Mouse (Mus musculus) hindbrain, embryonic 16.5 days (tissue): ENCODE data around the gene Tspan14. TPM values are rescaled to one million over a fixed set of nuclear protein-coding genes. Genes with fewer than 3 reads are reported as not detected.

Experiments
- ATAC-seq: fragments of 200-750 bp; cut with Nextera tagmentation; 2 replicates; pipeline ENCODE4 v1.8.0; 2017; ENCODE audit warnings: moderate TSS enrichment, moderate library complexity
- H3K27ac ChIP-seq: fragments of 300-500 bp; sonication (generic); 2 replicates; pipeline ENCODE4 v1.5.1; 2014; ENCODE audit warnings: low read depth, mild to moderate bottlenecking, control low read depth, low read length, moderate library complexity
- H3K27me3 ChIP-seq: fragments of 300-500 bp; sonication (generic); replicated peaks from 2 replicates; pipeline ENCODE4 v1.6.1; 2014; ENCODE audit warnings: low read length; ENCODE audit not compliant: control insufficient read depth, insufficient read depth
- H3K36me3 ChIP-seq: fragments of 300-500 bp; sonication (generic); 2 replicates; pipeline ENCODE4 v1.6.1; 2014; ENCODE audit warnings: mild to moderate bottlenecking, low read length, moderate library complexity, mixed read lengths; ENCODE audit not compliant: control insufficient read depth, insufficient read depth
- H3K4me1 ChIP-seq: fragments of 300-500 bp; sonication (generic); 2 replicates; pipeline ENCODE4 v1.6.1; 2014; ENCODE audit warnings: low read depth, low read length; ENCODE audit not compliant: control insufficient read depth, insufficient read depth
- H3K4me2 ChIP-seq: fragments of 300-500 bp; sonication (generic); 2 replicates; pipeline ENCODE4 v1.6.1; 2014; ENCODE audit warnings: mild to moderate bottlenecking, low read length, control low read depth, moderate library complexity
- H3K4me3 ChIP-seq: fragments of 300-500 bp; sonication (generic); 2 replicates; pipeline ENCODE4 v1.5.1; 2014; ENCODE audit warnings: mild to moderate bottlenecking, low read length, control low read depth, moderate library complexity
- H3K9ac ChIP-seq: fragments of 300-500 bp; sonication (generic); 2 replicates; pipeline ENCODE4 v1.6.1; 2014; ENCODE audit warnings: low read depth, mild to moderate bottlenecking, control low read depth, low read length, moderate library complexity
- H3K9me3 ChIP-seq: fragments of 300-500 bp; sonication (generic); 2 replicates; pipeline ENCODE4 v1.6.1; 2014; ENCODE audit warnings: mild to moderate bottlenecking, low read length, moderate library complexity; ENCODE audit not compliant: control insufficient read depth
- WGBS: fragments of 180-500 bp; shearing (Covaris S2); extraction: QIAGEN DNeasy Blood & Tissue Kit; methylation state at CpG from one replicate; pipeline ENCODE4 v1.1.7; 2014; 5-methylcytosine and 5-hydroxymethylcytosine counted together
- polyA plus RNA-seq: library from polyadenylated mRNA; unstranded; fragments of >200 nt; fragmentation: Nextera tagmentation; extraction: Ambion mirVana; gene quantifications from 2 replicates; pipeline ENCODE4 v1.2.1, GENCODE M21; 2015

The Tspan14 gene
- 52.5 and 60.6 TPM in 2 replicates for polyA plus RNA-seq

DNA sequence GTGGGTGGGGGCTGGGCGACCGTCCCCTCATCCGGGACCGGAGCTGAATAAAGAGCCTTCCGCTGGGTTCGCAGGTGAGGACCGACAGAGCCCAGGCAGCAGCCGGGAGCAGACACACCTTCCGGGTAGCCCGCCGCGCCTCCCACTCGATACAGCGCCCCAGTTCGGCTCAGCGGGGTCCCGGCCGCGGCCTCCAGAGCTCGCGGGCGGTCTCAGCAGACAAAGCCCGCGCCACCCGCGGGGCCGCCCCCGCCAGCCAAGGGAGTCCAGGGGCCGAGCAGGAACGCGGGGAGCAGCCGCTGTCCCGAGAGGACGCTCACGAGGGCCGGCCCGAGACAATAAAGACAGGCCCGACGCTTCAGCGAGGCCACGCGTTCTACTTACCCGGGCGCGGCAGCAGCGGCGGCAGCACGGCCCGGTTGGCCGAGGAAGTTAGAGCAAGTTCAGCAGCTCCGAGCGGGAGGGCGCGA lies at the start of gene Tspan14:
Tspan14 (minus strand) TSS at position 416 of the 470 bp plus-strand sequence.
- H3K27me3 ChIP-seq: no peaks in the 10 kb centered on the region
- peak within 1 kb of the TSS; percentile 82 for H3K27ac ChIP-seq
- peaks cover 15% of the 10 kb centered on the region for H3K4me1 ChIP-seq
- H3K4me2 ChIP-seq: peak within 1 kb of the TSS; percentile 94
- no peaks in the 10 kb centered on the region for H3K9me3 ChIP-seq
- peak within 1 kb of the TSS; percentile 63 for H3K4me3 ChIP-seq
- H3K36me3 ChIP-seq: no peaks in the 10 kb centered on the region
- H3K9ac ChIP-seq: peak within 1 kb of the TSS; percentile 78
- WGBS: under 1% methylated on average over 45 of the region's 54 CpGs
- no peak; the same call in 1 of the 2 replicates for ATAC-seq

DNA sequence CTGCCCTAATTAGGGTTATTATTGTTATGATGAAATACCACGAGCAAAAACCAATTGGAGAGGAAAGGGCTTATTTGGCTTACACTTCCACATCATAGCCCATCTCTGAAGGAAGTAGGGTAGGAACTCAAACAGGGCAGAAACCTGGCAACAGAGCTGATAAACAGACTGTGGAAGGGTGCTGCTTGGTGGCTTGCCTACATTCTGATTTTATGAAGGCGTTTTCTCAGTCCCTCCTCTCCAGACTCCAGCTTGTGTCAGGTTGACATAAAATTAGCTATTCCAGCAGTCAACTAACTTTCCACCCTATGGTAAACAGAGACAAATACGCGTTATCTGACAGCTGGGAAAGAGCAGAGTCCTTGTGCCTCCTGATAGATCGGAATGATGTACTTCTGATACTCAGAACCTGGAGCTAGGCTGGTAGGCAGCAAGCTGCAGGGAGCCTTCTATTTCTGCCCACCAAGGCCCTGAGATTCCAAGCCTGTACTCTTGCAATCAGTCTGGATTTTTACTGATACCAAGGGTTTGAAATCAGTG lies 48.2 kb upstream of the Tspan14 start:
- Histone ChIP-seq H3K4me2 (no peak overlapping the region), H3K27ac (no peak overlapping the region), H3K9ac (no peak overlapping the region; the same call in 1 of the 2 replicates), H3K9me3 (no peaks in the 10 kb centered on the region), H3K27me3 (no peaks in the 10 kb centered on the region), H3K4me1 (peaks cover 15% of the 10 kb centered on the region), H3K4me3 (no peak overlapping the region), H3K36me3 (no peaks in the 10 kb centered on the region)
- 81% methylated on average over 5 of the region's 5 CpGs for WGBS
- no peak for ATAC-seq

DNA sequence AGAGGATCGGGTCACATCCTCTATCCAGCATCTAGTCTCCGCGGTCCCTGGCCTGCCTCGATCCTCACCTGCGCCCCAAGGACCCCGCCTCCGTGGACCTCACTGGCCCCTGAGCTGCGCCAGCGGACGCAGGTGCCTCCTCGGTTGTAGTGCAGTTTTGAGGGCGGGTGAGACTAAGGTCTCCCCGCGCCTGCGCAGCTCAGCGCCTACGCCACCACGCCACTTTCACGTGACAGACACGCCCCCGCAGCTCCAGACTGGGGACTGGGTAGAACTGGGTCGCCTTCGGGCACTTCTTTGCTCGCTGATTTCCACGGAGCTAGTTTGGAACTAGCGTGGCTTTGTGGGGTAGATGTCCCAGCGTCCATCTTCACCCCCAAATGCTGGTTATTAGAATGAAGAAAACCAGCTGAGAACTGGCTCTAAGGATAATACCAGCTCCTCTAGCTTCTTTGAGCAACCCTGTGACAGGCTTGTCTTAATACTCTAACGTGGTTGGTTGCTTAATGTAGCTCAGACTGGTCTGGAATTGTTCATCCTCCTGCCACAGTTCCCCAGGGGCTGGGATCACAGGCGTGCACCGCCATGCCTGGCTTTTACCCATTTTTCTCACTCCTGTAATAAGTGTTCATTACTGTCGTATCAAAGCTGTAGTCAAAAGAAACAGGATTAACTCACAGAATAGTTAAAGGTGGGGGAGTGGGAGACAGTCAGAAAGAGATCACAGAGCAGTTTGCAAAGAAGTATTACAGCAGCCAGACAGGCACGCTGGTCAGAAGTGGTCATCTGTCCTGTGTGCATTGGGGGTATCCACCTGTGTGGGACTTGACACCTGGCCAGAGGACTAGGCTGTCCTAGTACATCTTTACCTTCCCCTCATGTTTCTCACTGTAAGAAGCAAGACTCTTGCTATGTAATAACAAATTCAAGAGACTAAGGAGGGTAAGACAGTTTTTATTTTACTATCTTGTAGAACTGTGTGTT lies 47.3 kb upstream of the Tspan14 start, which contains the start of gene Fam213a:
Fam213a (minus strand) TSS at position 159 of the 984 bp plus-strand sequence.
- Histone ChIP-seq H3K4me2 (peak within 1 kb of the TSS; percentile 89), H3K36me3 (no peaks in the 10 kb centered on the region), H3K27me3 (no peaks in the 10 kb centered on the region), H3K4me1 (peaks cover 15% of the 10 kb centered on the region), H3K9me3 (no peaks in the 10 kb centered on the region), H3K9ac (peak within 1 kb of the TSS; percentile 89), H3K4me3 (peak within 1 kb of the TSS; percentile 74), H3K27ac (peak within 1 kb of the TSS; percentile 88)
- ATAC-seq: peak; percentile 99
- 3% methylated on average over 32 of the region's 32 CpGs for WGBS

DNA sequence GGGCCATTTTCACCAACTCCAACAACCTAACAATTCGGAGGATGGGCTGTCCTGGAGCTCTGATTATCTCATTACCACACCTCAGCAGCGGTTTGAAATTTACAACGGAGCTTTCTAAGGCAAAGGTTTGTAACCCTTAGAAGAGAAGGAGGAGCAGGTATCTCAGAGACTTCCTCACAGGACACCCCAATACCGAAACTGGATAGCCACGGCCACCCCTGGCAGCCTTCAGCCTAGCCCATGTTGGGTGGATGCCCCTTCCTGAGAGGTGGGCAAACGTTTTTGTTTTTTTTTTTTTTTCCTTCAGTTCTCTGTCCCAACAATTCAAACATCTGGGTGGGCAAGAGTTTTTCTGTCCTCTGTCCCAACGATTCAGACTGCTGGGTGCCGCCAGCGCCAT lies 46.5 kb upstream of the Tspan14 start:
- Histone ChIP-seq H3K4me1 (peaks cover 15% of the 10 kb centered on the region), H3K36me3 (no peaks in the 10 kb centered on the region), H3K9ac (peak overlapping the region; percentile 89), H3K9me3 (no peaks in the 10 kb centered on the region), H3K27ac (peak overlapping the region; percentile 88; the same call in 1 of the 2 replicates), H3K4me2 (peak overlapping the region; percentile 89), H3K4me3 (peak overlapping the region; percentile 74), H3K27me3 (no peaks in the 10 kb centered on the region)
- no peak for ATAC-seq
- 15% methylated on average over 9 of the region's 9 CpGs for WGBS

DNA sequence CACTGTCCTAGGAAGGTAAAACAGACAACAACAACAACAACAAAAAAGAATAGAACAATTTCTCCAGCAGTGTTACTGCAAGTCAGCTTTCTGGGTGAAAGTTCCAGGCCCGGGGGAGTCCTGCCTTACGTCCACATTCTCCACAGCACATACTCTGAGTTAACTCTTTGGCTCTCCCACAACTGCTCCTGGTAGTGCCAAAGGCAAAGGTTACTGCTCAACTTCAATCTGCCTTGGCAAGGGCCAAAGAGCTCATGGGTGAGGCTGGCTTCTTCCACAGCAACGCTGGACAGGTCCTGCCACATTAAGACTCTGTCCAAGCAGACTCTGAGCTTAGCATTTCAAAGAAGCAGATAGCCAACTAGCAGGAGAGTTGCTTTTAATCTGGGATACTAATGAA lies 45.3 kb upstream of the Tspan14 start:
- H3K9me3 ChIP-seq: no peaks in the 10 kb centered on the region
- H3K9ac ChIP-seq: no peak overlapping the region
- H3K27ac ChIP-seq: no peak overlapping the region
- H3K4me2 ChIP-seq: no peak overlapping the region
- H3K36me3 ChIP-seq: no peaks in the 10 kb centered on the region
- ATAC-seq: no peak
- no peak overlapping the region for H3K4me3 ChIP-seq
- WGBS: 88% methylated on average over 3 of the region's 3 CpGs
- no peaks in the 10 kb centered on the region for H3K27me3 ChIP-seq
- H3K4me1 ChIP-seq: peaks cover 15% of the 10 kb centered on the region

DNA sequence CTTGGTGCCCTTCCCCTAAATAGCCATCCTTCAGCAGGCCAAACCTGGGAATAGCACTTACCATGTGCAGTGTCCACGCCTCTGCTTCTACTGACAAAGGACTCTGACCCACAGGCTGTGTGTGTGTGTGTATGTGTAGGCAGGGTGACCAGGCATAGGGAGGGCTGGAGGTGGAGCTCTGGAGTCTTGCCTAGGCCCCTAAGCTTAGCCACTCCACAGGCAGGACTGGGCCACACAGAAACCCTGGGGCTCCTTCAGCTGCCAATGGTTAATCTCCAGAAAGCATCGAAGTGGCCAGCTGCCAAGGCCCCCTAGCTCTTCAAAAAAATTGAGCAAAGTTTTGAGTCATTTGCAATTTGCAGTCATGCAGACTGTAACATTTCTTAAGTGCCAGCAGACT lies 41.5 kb upstream of the Tspan14 start:
- no peak overlapping the region for H3K4me2 ChIP-seq
- ATAC-seq: peak; percentile 69

DNA sequence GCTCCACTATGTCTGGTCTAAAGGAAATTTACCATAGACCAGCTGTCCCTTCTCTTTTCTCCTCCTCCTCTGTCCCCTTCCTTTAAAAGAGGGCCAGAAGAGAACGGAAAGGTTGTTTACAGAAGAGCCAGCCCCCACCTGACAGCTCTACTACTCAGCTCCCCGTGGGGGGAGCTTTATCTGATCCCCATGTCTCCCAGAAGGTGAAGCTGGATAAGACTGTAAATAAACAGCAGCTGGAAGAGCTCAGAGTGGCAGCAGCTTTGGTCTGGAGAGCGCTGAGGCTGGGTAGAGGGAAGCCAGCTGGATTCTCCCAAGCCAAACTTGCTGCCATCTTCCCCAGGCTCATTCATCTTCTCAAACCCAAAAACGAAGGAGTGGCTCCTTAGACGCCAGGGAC lies 41.0 kb upstream of the Tspan14 start:
- H3K4me3 ChIP-seq: no peak overlapping the region
- H3K27me3 ChIP-seq: no peaks in the 10 kb centered on the region
- H3K4me1 ChIP-seq: peaks cover 17% of the 10 kb centered on the region
- ATAC-seq: no peak
- H3K9ac ChIP-seq: no peak overlapping the region
- WGBS: 47% methylated on average over 5 of the region's 5 CpGs
- H3K4me2 ChIP-seq: no peak overlapping the region
- no peak overlapping the region for H3K27ac ChIP-seq
- no peaks in the 10 kb centered on the region for H3K36me3 ChIP-seq
- no peaks in the 10 kb centered on the region for H3K9me3 ChIP-seq

More for the DNA sequence above, 41.5 kb upstream of the Tspan14 start:
- no peak overlapping the region for H3K9ac ChIP-seq
- no peak overlapping the region for H3K27ac ChIP-seq
- no peaks in the 10 kb centered on the region for H3K27me3 ChIP-seq
- H3K4me1 ChIP-seq: peaks cover 21% of the 10 kb centered on the region
- no peak overlapping the region for H3K4me3 ChIP-seq
- H3K9me3 ChIP-seq: no peaks in the 10 kb centered on the region
- WGBS: 69% methylated on average over 2 of the region's 2 CpGs
- no peaks in the 10 kb centered on the region for H3K36me3 ChIP-seq

DNA sequence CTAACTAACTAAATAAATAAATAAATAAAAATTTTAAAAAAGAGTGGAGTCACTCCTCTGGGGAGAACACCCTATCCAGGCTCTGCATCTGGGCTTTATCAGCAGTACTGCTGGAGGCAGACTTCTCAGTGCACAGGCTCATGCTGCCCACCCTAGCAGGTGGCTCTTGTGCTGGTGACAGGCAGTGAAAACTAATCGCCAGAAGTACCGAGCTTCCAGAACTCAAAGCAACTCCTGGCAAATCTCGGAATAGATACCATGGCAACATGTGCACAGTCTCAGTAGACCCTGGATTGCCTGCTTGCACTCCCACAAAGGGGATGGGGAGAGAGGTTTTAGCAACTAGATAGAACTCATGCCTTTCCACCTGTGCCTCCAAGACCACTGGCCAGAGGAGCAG lies 40.3 kb upstream of the Tspan14 start:
- Histone ChIP-seq H3K4me1 (peaks cover 12% of the 10 kb centered on the region), H3K4me2 (no peak overlapping the region), H3K4me3 (no peak overlapping the region), H3K9me3 (no peaks in the 10 kb centered on the region), H3K9ac (no peak overlapping the region), H3K36me3 (peaks cover 3% of the 10 kb centered on the region; the same call in 1 of the 2 replicates), H3K27me3 (no peaks in the 10 kb centered on the region), H3K27ac (no peak overlapping the region)
- peak; percentile 15; the same call in 1 of the 2 replicates for ATAC-seq
- 39% methylated on average over 3 of the region's 3 CpGs for WGBS

DNA sequence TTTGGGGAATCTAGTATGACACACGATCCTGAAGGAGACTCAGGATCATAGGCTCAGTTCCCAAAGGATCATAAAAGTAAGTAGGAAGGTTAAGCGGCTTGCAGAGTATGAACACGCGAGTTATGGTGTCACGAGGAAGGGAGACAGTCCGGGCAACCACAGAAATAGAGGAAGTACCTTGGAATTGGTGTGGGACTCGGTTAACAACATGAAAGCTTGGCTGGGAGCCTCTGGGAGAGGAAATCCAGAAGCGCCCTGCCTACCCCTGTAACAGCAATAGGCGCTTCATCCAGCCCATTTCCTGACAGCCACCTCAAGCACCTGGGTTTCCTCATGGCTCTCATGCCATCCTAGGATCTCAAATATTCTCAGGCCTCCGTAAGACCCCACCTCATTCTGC lies 39.7 kb upstream of the Tspan14 start:
- H3K36me3 ChIP-seq: peaks cover 7% of the 10 kb centered on the region
- H3K27ac ChIP-seq: no peak overlapping the region
- H3K9me3 ChIP-seq: no peaks in the 10 kb centered on the region
- H3K4me3 ChIP-seq: no peak overlapping the region
- WGBS: 88% methylated on average over 10 of the region's 10 CpGs
- no peaks in the 10 kb centered on the region for H3K27me3 ChIP-seq
- H3K9ac ChIP-seq: no peak overlapping the region
- H3K4me2 ChIP-seq: no peak overlapping the region
- no peak for ATAC-seq
- H3K4me1 ChIP-seq: peaks cover 12% of the 10 kb centered on the region
